Mouse (Mus musculus): ENCODE results near the gene Ptges. TPM values are rescaled to one million over a fixed set of nuclear protein-coding genes. Genes with fewer than 3 reads are reported as not detected.
"Not testable (repeated sequence)": the region's sequence is repeated elsewhere in the genome, so short reads cannot be mapped to it uniquely, and the experiment has no call there.

Gene Ptges
- total RNA-seq (2021) = 10 to 100 TPM; 23.9 to 63.5 TPM
- long read RNA-seq, experiment 1, transcript Ptges-202 (3 exons, 3,647 nt) = major isoform, 25 of 34 reads
- long read RNA-seq, experiment 1, partial matches to known transcripts = 0 of 34 reads
- long read RNA-seq, experiment 1, other reads (novel, unspliced or antisense) = 9 of 34 reads
- long read RNA-seq, experiment 2, transcript Ptges-202 (3 exons, 3,647 nt) = major isoform, 45 of 64 reads
- long read RNA-seq, experiment 2, partial matches to known transcripts = 0 of 64 reads
- long read RNA-seq, experiment 2, other reads (novel, unspliced or antisense) = 18 of 64 reads

- DNase-seq (ENCODE audit: low spot score in 2 of 2) = peak; percentile 69 to 74
These were observed at the start of gene Ptges for GRCm38 (mm10) chr2:30929483-30930045. TSS of gene Ptges (minus strand) at chr2:30929863.

GRCm38 (mm10) chr2:30967352-30968327 lies 38.0 kb upstream of the Ptges start, which contains the start of gene Tor1a:
TSS of gene Tor1a (minus strand) at chr2:30967933.
- DNase-seq (ENCODE audit: low spot score in 2 of 2) = peak; percentile 85 to 86

- no peak for DNase-seq (ENCODE audit: low spot score in 2 of 2)
These were observed 37.2 kb upstream of the Ptges start for GRCm38 (mm10) chr2:30966826-30967225.

- DNase-seq (ENCODE audit: low spot score in 2 of 2) = no peak
These were observed 36.0 kb upstream of the Ptges start for GRCm38 (mm10) chr2:30965627-30966026.

GRCm38 (mm10) chr2:30962570-30963254 lies 33.0 kb upstream of the Ptges start:
- no peak for DNase-seq (ENCODE audit: low spot score in 2 of 2)

GRCm38 (mm10) chr2:30959856-30960255 lies 30.2 kb upstream of the Ptges start:
- no peak for DNase-seq (ENCODE audit: low spot score in 2 of 2)

GRCm38 (mm10) chr2:30958726-30959125 lies 29.1 kb upstream of the Ptges start:
- DNase-seq (ENCODE audit: low spot score in 2 of 2) = no peak

GRCm38 (mm10) chr2:30957511-30957910 lies 27.8 kb upstream of the Ptges start:
- no peak for DNase-seq (ENCODE audit: low spot score in 2 of 2)

- DNase-seq (ENCODE audit: low spot score in 2 of 2) = no peak
These were observed 25.1 kb upstream of the Ptges start for GRCm38 (mm10) chr2:30954797-30955196.

- peak; percentile 73 to 79 for DNase-seq (ENCODE audit: low spot score in 2 of 2)
These were observed 23.3 kb upstream of the Ptges start, which contains the start of gene Tor1b for GRCm38 (mm10) chr2:30952824-30953490. TSS of gene Tor1b (plus strand) at chr2:30952959.

- no peak for DNase-seq (ENCODE audit: low spot score in 2 of 2)
These were observed 22.8 kb upstream of the Ptges start for GRCm38 (mm10) chr2:30952457-30952823.

GRCm38 (mm10) chr2:30942603-30943011 lies 12.9 kb upstream of the Ptges start:
- peak in 1 of 2 experiments; percentile 51 for DNase-seq (ENCODE audit: low spot score in 2 of 2)

GRCm38 (mm10) chr2:30942116-30942515 lies 12.5 kb upstream of the Ptges start:
- not testable (repeated sequence) for DNase-seq (ENCODE audit: low spot score in 2 of 2)

GRCm38 (mm10) chr2:30941586-30941985 lies 11.9 kb upstream of the Ptges start:
- DNase-seq (ENCODE audit: low spot score in 2 of 2) = no peak

GRCm38 (mm10) chr2:30938574-30938991 lies 8.9 kb upstream of the Ptges start:
- no peak for DNase-seq (ENCODE audit: low spot score in 2 of 2)

GRCm38 (mm10) chr2:30937731-30938130 lies 8.1 kb upstream of the Ptges start:
- no peak for DNase-seq (ENCODE audit: low spot score in 2 of 2)

GRCm38 (mm10) chr2:30936808-30937207 lies 7.1 kb upstream of the Ptges start:
- DNase-seq (ENCODE audit: low spot score in 2 of 2) = no peak

GRCm38 (mm10) chr2:30933917-30934450 lies 4.3 kb upstream of the Ptges start:
- peak; percentile 73 to 75 for DNase-seq (ENCODE audit: low spot score in 2 of 2)

GRCm38 (mm10) chr2:30933032-30933431 lies 3.4 kb upstream of the Ptges start:
- DNase-seq (ENCODE audit: low spot score in 2 of 2) = no peak

- no peak for DNase-seq (ENCODE audit: low spot score in 2 of 2)
These were observed 2.3 kb upstream of the Ptges start for GRCm38 (mm10) chr2:30931922-30932321.
